Mouse (Mus musculus) megakaryocyte, embryonic 14.5 days (primary cell): ENCODE measurements around the gene Kifc5b.

ENCODE experiments used
- FLI1 ChIP-seq: IDR thresholded peaks from 2 replicates; pipeline ENCODE4 v1.6.1; 2012; ENCODE audit warnings: low read length, inconsistent platforms, mixed read lengths
- GATA1 ChIP-seq: IDR thresholded peaks from 3 replicates; pipeline ENCODE4 v1.6.1; 2012; ENCODE audit warnings: mixed read lengths, low read length, inconsistent platforms, borderline replicate concordance

DNA sequence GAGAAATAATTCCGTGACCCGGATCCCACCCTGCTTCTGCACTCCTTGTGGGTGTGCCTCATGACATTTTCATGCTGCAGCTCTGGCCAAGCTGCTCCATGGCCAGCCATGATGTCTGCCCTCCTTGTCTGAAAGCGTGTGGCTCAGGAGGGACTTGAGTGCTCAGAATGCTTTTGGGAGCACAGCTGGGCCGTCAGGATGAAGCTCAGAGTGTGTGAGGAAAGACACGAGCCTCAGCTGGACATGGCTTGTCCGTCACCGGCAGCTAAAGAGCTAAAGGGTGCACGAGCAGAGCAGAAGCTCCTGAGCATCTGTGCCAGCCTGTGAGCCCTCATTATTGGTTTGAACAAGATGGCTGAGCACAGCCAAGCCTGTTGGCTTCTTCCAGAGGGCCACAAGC, 43.4 kb upstream of the Kifc5b start:
- TF ChIP-seq GATA1 (no peak), FLI1 (no peak)
